Mouse (Mus musculus) lung, postnatal 0 days (tissue): ENCODE measurements at regions not wholly inside any gene's neighbourhood (a gene's known extent, or its start where the extent isn't known, plus 50 kb on each side); places are given as distances from the start of the nearest gene placed in this dataset.

Experiments used
- CTCF ChIP-seq: IDR thresholded peaks from 2 replicates; pipeline ENCODE4 v1.5.1; 2016; ENCODE audit warnings: antibody characterized with exemption, mild to moderate bottlenecking
- EP300 ChIP-seq: IDR thresholded peaks from 2 replicates; pipeline ENCODE4 v1.6.1; 2016; ENCODE audit warnings: antibody characterized with exemption, mild to moderate bottlenecking, control low read depth

DNA sequence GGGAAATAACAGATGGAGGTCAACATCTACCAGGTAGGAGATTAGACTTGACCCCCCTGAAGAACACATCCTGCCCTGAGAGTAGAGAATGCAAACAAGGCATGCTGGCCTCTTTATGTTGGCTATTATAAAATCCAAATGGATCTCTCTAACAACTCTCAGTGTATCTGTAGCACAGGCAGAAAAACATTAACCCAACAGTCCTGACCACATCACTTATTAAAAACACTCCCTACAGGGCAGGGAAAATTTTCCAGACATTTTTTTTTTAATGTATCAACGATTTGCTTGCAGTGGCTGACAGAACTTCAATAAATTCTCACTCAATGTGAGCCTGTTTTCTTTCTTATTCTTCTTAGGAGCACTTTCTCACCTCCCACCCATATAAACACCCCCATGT is 511.4 kb downstream of the Cdk5rap2 start:
- no peak for TF ChIP-seq CTCF
- TF ChIP-seq EP300 = no peak
